Mouse (Mus musculus) gonadal fat pad, adult 2 months (tissue): ENCODE results near the gene Ube2t. TPM values are rescaled to one million over a fixed set of nuclear protein-coding genes. Genes with fewer than 3 reads are reported as not detected.
A peak's percentile ranks its signal among the peaks of the same experiment; 100 is the strongest.

Experiments used
- DNase-seq: peaks from one replicate; pipeline ENCODE4 v3.0.0-alpha.2; 2012; ENCODE audit warnings: low read depth
- polyA plus RNA-seq: library from polyadenylated mRNA; depleted of rRNA; stranded (reverse); fragments of >200 nt; gene quantifications from 2 replicates; pipeline ENCODE4 v1.2.3, GENCODE M21; 2012; rRNA removed

Gene Ube2t
- polyA plus RNA-seq = 0.95 and 1.3 TPM in 2 replicates

GRCm38 (mm10) chr1:134962053-134962803, at the start of gene Ube2t:
Gene Ube2t (plus strand): TSS chr1:134962565.
- peak; percentile 40 for DNase-seq

GRCm38 (mm10) chr1:134913535-134913934, 48.8 kb upstream of the Ube2t start:
- peak; percentile 59 for DNase-seq

- no peak for DNase-seq
These were observed 46.9 kb upstream of the Ube2t start for GRCm38 (mm10) chr1:134915421-134915820.

- DNase-seq = no peak
These were observed 43.4 kb upstream of the Ube2t start for GRCm38 (mm10) chr1:134919010-134919409.

- DNase-seq = no peak
These were observed 29.9 kb upstream of the Ube2t start for GRCm38 (mm10) chr1:134932431-134932830.

GRCm38 (mm10) chr1:134936335-134936734, 26.0 kb upstream of the Ube2t start:
- no peak for DNase-seq

- DNase-seq = no peak
These were observed 24.1 kb upstream of the Ube2t start for GRCm38 (mm10) chr1:134938233-134938632.

GRCm38 (mm10) chr1:134940863-134941262, 21.5 kb upstream of the Ube2t start:
- DNase-seq = no peak

- no peak for DNase-seq
These were observed 19.5 kb upstream of the Ube2t start for GRCm38 (mm10) chr1:134942898-134943297.

- DNase-seq = no peak
These were observed 14.8 kb upstream of the Ube2t start for GRCm38 (mm10) chr1:134947590-134947989.

GRCm38 (mm10) chr1:134949946-134950345, 12.4 kb upstream of the Ube2t start:
- no peak for DNase-seq

- no peak for DNase-seq
These were observed 7.2 kb upstream of the Ube2t start for GRCm38 (mm10) chr1:134955050-134955636.

- DNase-seq = peak; percentile 64
These were observed 6.7 kb upstream of the Ube2t start, which contains the start of gene Ppp1r12b for GRCm38 (mm10) chr1:134955637-134956176. Gene Ppp1r12b (minus strand): TSS chr1:134955942.

- no peak for DNase-seq
These were observed 1.7 kb upstream of the Ube2t start for GRCm38 (mm10) chr1:134960634-134961033.

- peak; percentile 17 for DNase-seq
These were observed 456 bp downstream of the Ube2t start for GRCm38 (mm10) chr1:134962821-134963220.

GRCm38 (mm10) chr1:134965430-134965829, 3.1 kb downstream of the Ube2t start:
- no peak for DNase-seq

- DNase-seq = no peak
These were observed 10.6 kb downstream of the Ube2t start for GRCm38 (mm10) chr1:134972920-134973319.

- no peak for DNase-seq
These were observed 25.0 kb downstream of the Ube2t start for GRCm38 (mm10) chr1:134987173-134987961.

- no peak for DNase-seq
These were observed 25.6 kb downstream of the Ube2t start for GRCm38 (mm10) chr1:134987962-134988341.

GRCm38 (mm10) chr1:134989372-134989771, 27.0 kb downstream of the Ube2t start:
- DNase-seq = peak; percentile 12

GRCm38 (mm10) chr1:134992046-134992645, 29.8 kb downstream of the Ube2t start:
- DNase-seq = no peak

GRCm38 (mm10) chr1:134994739-134995138, 32.4 kb downstream of the Ube2t start:
- DNase-seq = no peak
